In the genomic region with DNA sequence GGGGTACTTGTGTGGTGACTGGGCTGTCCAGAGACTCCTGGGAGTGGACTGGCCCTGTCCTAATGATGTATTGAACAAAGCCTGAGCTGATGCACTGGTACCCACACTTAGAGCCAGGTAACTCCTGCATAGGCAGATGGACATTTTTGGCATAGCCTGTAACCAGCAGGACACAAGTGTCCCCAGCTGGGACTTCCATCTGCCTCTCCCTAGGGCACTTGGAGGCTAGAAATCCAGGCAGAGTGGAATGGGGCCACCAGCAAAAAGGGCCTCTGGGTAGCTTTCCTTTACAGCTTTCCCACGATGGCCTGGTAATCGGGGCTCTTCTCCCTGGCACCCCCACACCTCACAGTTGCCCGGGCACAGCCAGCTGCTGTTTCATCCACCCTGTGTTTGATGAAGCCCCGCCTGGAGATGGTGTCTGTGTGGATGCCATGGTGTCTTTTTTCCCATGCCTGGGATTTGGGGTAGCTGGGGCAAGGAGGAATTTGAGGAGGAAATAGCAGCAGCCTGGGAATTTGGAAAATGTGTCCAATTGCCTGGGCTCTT, we compare ENCODE assay signal across 10 mouse cellular contexts. TPM values are rescaled to one million over a fixed set of nuclear protein-coding genes. Genes with fewer than 3 reads are reported as not detected.
DNase-seq lines count a peak whose midpoint lies in the region; ATAC-seq lines count a peak whose summit lies in the region.
"Had no signal": no experiment of that assay in that cellular context is flagged by ENCODE, and none has a peak within 500 bp of the region (broad histone marks: within the 10 kb centered on the region; RNA-seq: fewer than 3 reads in every experiment).

No protein-coding gene starts in this region.

- peaks cover 47% of the 10 kb centered on the region for H3K4me1 ChIP-seq in heart, embryonic 15.5 days (replicated peaks)
- H3K4me1 ChIP-seq in neural tube, embryonic 11.5 days (ENCODE audit: control insufficient read depth, insufficient read depth, low read length): peaks cover 32% of the 10 kb centered on the region
- H3K4me1 ChIP-seq in limb, embryonic 10.5 days: peaks cover 97% of the 10 kb centered on the region

- no peak overlapping the region for H3K4me2 ChIP-seq in heart, embryonic 15.5 days
- H3K4me2 ChIP-seq in neural tube, embryonic 11.5 days (ENCODE audit: low read depth): no peak overlapping the region

- H3K4me3 ChIP-seq in heart, embryonic 15.5 days: no peak overlapping the region
- no peak overlapping the region for H3K4me3 ChIP-seq in neural tube, embryonic 11.5 days (ENCODE audit: low read depth, low read length)
- 0 out of 2 replicates have a peak overlapping the region, but pooled peaks have one; percentile 2 for H3K4me3 ChIP-seq in limb, embryonic 10.5 days
- H3K4me3 ChIP-seq: left cerebral cortex, adult 2 months had no signal

- no peaks in the 10 kb centered on the region for H3K9me3 ChIP-seq in heart, embryonic 15.5 days (replicated peaks)
- H3K9me3 ChIP-seq in neural tube, embryonic 11.5 days (ENCODE audit: control insufficient read depth, low read length): no peaks in the 10 kb centered on the region
- no peaks in the 10 kb centered on the region for H3K9me3 ChIP-seq in limb, embryonic 10.5 days (replicated peaks)

- H3K36me3 ChIP-seq in heart, embryonic 15.5 days: no peaks in the 10 kb centered on the region
- no peaks in the 10 kb centered on the region for H3K36me3 ChIP-seq in neural tube, embryonic 11.5 days (ENCODE audit: control insufficient read depth, insufficient read depth, low read length)
- no peaks in the 10 kb centered on the region for H3K36me3 ChIP-seq in limb, embryonic 10.5 days

- H3K9ac ChIP-seq in heart, embryonic 15.5 days: no peak overlapping the region
- no peak overlapping the region for H3K9ac ChIP-seq in neural tube, embryonic 11.5 days (ENCODE audit: low read length)

- H3K27me3 ChIP-seq in heart, embryonic 15.5 days: no peaks in the 10 kb centered on the region
- H3K27me3 ChIP-seq in neural tube, embryonic 11.5 days (ENCODE audit: control insufficient read depth, insufficient read depth, low read length): no peaks in the 10 kb centered on the region
- H3K27me3 ChIP-seq in limb, embryonic 10.5 days (ENCODE audit: low read depth, poor library complexity, severe bottlenecking): no peaks in the 10 kb centered on the region

- no peak for ATAC-seq in heart, embryonic 15.5 days (replicated peaks; ENCODE audit: insufficient number of reproducible peaks, insufficient read depth, low FRiP score, low read depth)
- no peak for ATAC-seq in neural tube, embryonic 11.5 days (ENCODE audit: insufficient read depth, low FRiP score, low TSS enrichment)
- no peak for ATAC-seq in CD4-positive, CD25-positive, alpha-beta regulatory T cell, adult 4 months
- ATAC-seq: forebrain, embryonic 14.5 days had no signal

- WGBS in heart, embryonic 15.5 days: 55% methylated on average over 4 of the region's 4 CpGs
- WGBS in neural tube, embryonic 11.5 days: 62% methylated on average over 4 of the region's 4 CpGs
- 57% methylated on average over 4 of the region's 4 CpGs for WGBS in limb, embryonic 10.5 days

- DNase-seq in heart, adult 9 months (ENCODE audit: low spot score in 2 of 2): no peak
- DNase-seq in neural tube, embryonic 11.5 days (ENCODE audit: low spot score): no peak
- DNase-seq in neural tube, embryonic 10.5 days (ENCODE audit: extremely low spot score, low spot score): no peak
- peak; percentile 41 for DNase-seq in limb, embryonic 10.5 days (ENCODE audit: low spot score)
- no peak for DNase-seq in gastrocnemius, adult 8-10 months (ENCODE audit: low spot score in 2 of 2)
- no peak for DNase-seq in adipocyte (ENCODE audit: low spot score)

- peak overlapping the region; percentile 45 for H3K27ac ChIP-seq in heart, embryonic 15.5 days
- H3K27ac ChIP-seq in neural tube, embryonic 11.5 days (ENCODE audit: low read depth, low read length): 0 out of 2 replicates have a peak overlapping the region, but pooled peaks have one; percentile 9
- peak overlapping the region; percentile 92 for H3K27ac ChIP-seq in limb, embryonic 10.5 days
- H3K27ac ChIP-seq: left cerebral cortex, adult 2 months had no signal

RNA-seq across cellular contexts. Expression of a gene that starts 29.4 kb away (rescaled TPM):
- 17.0 and 18.7 TPM in 2 replicates for polyA plus RNA-seq in heart, embryonic 15.5 days (2015; fragmentation: Nextera tagmentation; extraction: Ambion mirVana)
- 10.6 and 20.0 TPM in 2 replicates for polyA plus RNA-seq in neural tube, embryonic 11.5 days (2014; fragmentation: Nextera tagmentation; extraction: Ambion mirVana)
- 25.9 and 33.7 TPM in 2 replicates for polyA plus RNA-seq in limb, embryonic 10.5 days (2016; fragmentation: Nextera tagmentation; extraction: Ambion mirVana)
- polyA plus RNA-seq in CD4-positive, CD25-positive, alpha-beta regulatory T cell, adult 4 months (2017; shearing (Covaris generic)): 1 to 10 TPM; 2.6 to 3.0 TPM
- total RNA-seq in gastrocnemius, adult 8-10 months (2022): 1 to 10 TPM; 1.0 to 5.1 (median 3.1) TPM

Comparison
In these comparisons a context has a peak if more than half of its experiments do, and no peak if none do; other contexts are left out.
1. H3K27ac ChIP-seq: peak in every context shown above with its lines; median percentile 92 in limb, embryonic 10.5 days; 45 in heart, embryonic 15.5 days; 9 in neural tube, embryonic 11.5 days.